Mouse (Mus musculus) liver, embryonic 15.5 days (tissue): ENCODE measurements around the gene Higd1c. TPM values are rescaled to one million over a fixed set of nuclear protein-coding genes. Genes with fewer than 3 reads are reported as not detected.
"Not testable (repeated sequence)": the region's sequence is repeated elsewhere in the genome, so short reads cannot be mapped to it uniquely, and the experiment has no call there.

Experiments
- ATAC-seq: fragments of 200-750 bp; cut with Nextera tagmentation; 2 replicates; pipeline ENCODE4 v1.8.0; 2017; ENCODE audit warnings: moderate number of reproducible peaks, mild to moderate bottlenecking, moderate library complexity; ENCODE audit not compliant: insufficient read depth
- H3K27ac ChIP-seq: fragments of 300-500 bp; sonication (generic); replicated peaks from 2 replicates; pipeline ENCODE4 v1.5.1; 2015; ENCODE audit warnings: mild to moderate bottlenecking, inconsistent platforms
- H3K27me3 ChIP-seq: fragments of 300-500 bp; sonication (generic); 2 replicates; pipeline ENCODE4 v1.6.1; 2015; ENCODE audit warnings: mild to moderate bottlenecking, inconsistent platforms
- H3K36me3 ChIP-seq: fragments of 300-500 bp; sonication (generic); replicated peaks from 2 replicates; pipeline ENCODE4 v1.6.1; 2015; ENCODE audit warnings: moderate library complexity, mild to moderate bottlenecking, inconsistent platforms
- H3K4me1 ChIP-seq: fragments of 300-500 bp; sonication (generic); replicated peaks from 2 replicates; pipeline ENCODE4 v1.6.1; 2015; ENCODE audit warnings: inconsistent platforms
- H3K4me2 ChIP-seq: fragments of 300-500 bp; sonication (generic); 2 replicates; pipeline ENCODE4 v1.6.1; 2015; ENCODE audit warnings: moderate library complexity, mild to moderate bottlenecking, inconsistent platforms
- H3K4me3 ChIP-seq: fragments of 300-500 bp; sonication (generic); replicated peaks from 2 replicates; pipeline ENCODE4 v1.5.1; 2015; ENCODE audit warnings: mild to moderate bottlenecking, inconsistent platforms
- H3K9ac ChIP-seq: fragments of 300-500 bp; sonication (generic); 2 replicates; pipeline ENCODE4 v1.6.1; 2015; ENCODE audit warnings: moderate library complexity, mild to moderate bottlenecking, inconsistent platforms
- H3K9me3 ChIP-seq: fragments of 300-500 bp; sonication (generic); replicated peaks from 2 replicates; pipeline ENCODE4 v1.6.1; 2016; ENCODE audit warnings: inconsistent platforms
- WGBS: fragments of 180-500 bp; shearing (Covaris S2); methylation state at CpG from one replicate; pipeline ENCODE4 v1.1.7; 2015; ENCODE audit warnings: mixed read lengths; ENCODE audit not compliant: insufficient replicate concordance; 5-methylcytosine and 5-hydroxymethylcytosine counted together
- polyA plus RNA-seq: library from polyadenylated mRNA; unstranded; fragments of >200 nt; fragmentation: Nextera tagmentation; extraction: Ambion mirVana; gene quantifications from 2 replicates; pipeline ENCODE4 v1.2.1, GENCODE M21; 2015

Higd1c gene
- polyA plus RNA-seq, 1 experiment from 2014 or later: not detected

DNA sequence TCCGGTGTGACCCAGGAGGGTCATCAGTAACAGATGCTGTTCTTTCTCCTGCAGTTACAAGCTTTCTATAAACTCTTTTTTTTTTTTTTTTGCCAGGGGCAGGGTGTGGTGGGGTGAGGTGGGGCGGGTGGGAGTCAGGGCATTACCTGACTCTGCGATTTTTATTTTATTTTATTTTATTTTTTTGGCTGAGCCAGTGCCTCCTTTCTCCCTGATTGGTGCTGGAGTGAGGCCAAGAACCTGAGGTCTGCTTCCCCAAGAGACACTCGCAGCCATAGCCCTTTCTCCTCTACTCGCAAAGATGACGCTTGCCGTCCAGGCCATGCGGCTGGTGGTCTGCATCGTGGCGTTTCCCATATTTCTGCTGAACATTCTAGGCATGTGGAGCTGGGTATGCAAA lies 29.7 kb upstream of the Higd1c start, which contains the start of gene Mettl7a3:
Gene Mettl7a3 (plus strand): TSS at position 301 of the 400 bp plus-strand sequence.
- ATAC-seq: no peak
- 76% methylated on average over 10 of the region's 10 CpGs for WGBS
- no peak within 1 kb of the TSS for H3K27ac ChIP-seq

DNA sequence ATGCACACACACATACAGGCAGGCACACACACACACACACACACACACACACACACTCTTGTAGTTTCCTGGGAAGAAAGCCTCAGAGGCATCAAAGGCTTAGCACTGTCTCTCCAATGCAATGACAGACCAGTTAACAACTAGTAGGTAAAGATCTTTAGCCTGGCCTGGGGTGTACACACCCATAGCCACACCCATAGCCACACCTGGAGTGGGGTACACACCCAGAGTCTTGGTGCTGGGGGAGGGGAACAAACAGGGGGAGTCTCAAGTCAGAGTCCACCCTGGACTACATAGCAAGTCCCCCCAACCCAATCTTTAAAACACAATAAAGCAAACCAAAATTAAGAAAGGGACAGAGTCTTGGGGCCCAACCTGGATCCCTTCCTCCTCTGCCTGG lies 27.0 kb upstream of the Higd1c start:
- peak; percentile 65 for ATAC-seq

More for the DNA sequence above, 29.7 kb upstream of the Higd1c start, which contains the start of gene Mettl7a3:
- H3K9me3 ChIP-seq: no peaks in the 10 kb centered on the region
- H3K4me3 ChIP-seq: no peak within 1 kb of the TSS
- no peak within 1 kb of the TSS for H3K4me2 ChIP-seq
- no peak within 1 kb of the TSS for H3K9ac ChIP-seq
- no peaks in the 10 kb centered on the region for H3K4me1 ChIP-seq
- no peaks in the 10 kb centered on the region for H3K27me3 ChIP-seq
- no peaks in the 10 kb centered on the region for H3K36me3 ChIP-seq

DNA sequence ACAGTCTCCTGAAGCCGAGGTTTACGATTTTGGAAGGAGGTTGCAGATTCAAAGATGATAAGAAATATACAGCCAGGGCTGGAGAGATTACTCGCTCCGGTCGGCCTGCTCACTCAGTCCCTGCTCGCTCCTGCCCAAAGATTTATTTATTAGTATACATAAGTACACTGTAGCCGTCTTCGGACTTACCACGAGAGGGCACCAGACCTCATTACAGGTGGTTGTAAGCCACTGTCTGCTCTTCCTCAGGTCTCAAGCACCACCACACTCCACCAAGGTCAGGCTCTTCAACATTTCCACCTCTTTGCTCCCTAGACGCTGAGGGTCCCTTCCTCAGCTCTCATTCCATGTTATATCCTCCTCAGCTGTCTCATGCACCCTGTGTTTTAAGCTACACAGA lies 26.5 kb upstream of the Higd1c start:
- ATAC-seq: peak; percentile 53
- not testable (repeated sequence) for H3K4me1 ChIP-seq, H3K9me3 ChIP-seq, H3K4me3 ChIP-seq, H3K4me2 ChIP-seq, H3K27ac ChIP-seq, H3K27me3 ChIP-seq, H3K9ac ChIP-seq, H3K36me3 ChIP-seq
- WGBS: 22% methylated on average over 10 of the region's 10 CpGs

More for the DNA sequence above, 27.0 kb upstream of the Higd1c start:
- not testable (repeated sequence) for H3K27me3 ChIP-seq, H3K27ac ChIP-seq, H3K4me2 ChIP-seq, H3K9me3 ChIP-seq, H3K36me3 ChIP-seq, H3K9ac ChIP-seq, H3K4me1 ChIP-seq, H3K4me3 ChIP-seq

DNA sequence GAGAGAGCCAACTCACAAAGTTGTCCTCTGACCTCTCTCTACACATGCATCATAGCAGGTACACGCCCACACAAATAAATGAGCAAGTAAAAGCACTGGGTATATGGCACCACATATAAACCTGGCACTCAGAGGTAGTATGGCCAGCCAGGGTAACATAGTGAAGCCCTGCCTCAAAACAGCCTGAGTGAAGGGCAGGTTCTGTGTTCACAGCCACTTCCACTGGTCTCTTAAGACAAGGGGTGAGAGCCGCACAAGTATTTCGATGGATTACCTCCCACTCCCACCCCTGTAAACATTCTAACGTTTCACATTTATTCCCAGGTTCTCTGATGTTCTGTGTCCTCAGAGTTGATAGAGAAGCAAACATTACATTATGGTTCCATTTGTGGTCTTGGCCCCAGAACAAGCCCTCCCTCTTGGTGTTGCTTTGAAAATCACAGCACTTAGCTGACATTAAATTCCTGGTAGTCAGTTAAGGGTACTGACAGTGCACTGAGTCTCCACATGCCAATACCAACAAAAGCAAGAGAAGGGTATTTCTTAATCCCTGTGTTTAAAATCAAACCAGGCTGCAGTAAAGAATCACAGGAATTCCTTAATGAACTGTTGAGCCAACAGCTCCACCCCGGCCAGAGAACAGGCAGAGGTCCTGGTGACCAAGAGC lies 22.9 kb upstream of the Higd1c start:
- H3K27me3 ChIP-seq, H3K4me2 ChIP-seq, H3K27ac ChIP-seq, ATAC-seq, H3K9me3 ChIP-seq, H3K36me3 ChIP-seq, H3K4me1 ChIP-seq, H3K9ac ChIP-seq, H3K4me3 ChIP-seq: not testable (repeated sequence)
- 64% methylated on average over 5 of the region's 5 CpGs for WGBS

DNA sequence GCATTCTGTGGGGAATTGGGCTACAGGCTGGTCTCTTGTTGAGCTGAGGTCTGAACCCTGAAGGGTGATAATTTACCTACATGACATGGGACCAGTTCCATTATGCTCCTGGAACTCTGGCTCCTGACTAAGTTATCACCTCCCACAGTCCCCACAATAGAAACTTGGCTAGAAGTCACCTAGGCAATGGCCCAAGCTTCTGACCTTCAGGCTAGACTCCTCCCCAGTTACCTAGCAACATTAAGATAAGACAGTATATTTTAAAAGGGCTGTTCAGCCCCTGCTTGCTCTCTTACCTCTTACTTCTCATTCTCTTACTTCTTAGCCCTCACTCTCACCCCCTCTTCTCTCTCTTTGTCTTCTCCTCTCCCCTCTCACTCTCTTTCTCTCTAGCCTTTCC lies 18.9 kb upstream of the Higd1c start:
- no peak overlapping the region for H3K4me2 ChIP-seq
- ATAC-seq: no peak
- H3K27ac ChIP-seq: no peak overlapping the region
- no peaks in the 10 kb centered on the region for H3K27me3 ChIP-seq
- H3K4me3 ChIP-seq: no peak overlapping the region
- no peaks in the 10 kb centered on the region for H3K36me3 ChIP-seq
- H3K9ac ChIP-seq: no peak overlapping the region
- 0 out of 2 replicates have a peak, but pooled peaks cover 6% of the 10 kb centered on the region for H3K4me1 ChIP-seq
- H3K9me3 ChIP-seq: no peaks in the 10 kb centered on the region

DNA sequence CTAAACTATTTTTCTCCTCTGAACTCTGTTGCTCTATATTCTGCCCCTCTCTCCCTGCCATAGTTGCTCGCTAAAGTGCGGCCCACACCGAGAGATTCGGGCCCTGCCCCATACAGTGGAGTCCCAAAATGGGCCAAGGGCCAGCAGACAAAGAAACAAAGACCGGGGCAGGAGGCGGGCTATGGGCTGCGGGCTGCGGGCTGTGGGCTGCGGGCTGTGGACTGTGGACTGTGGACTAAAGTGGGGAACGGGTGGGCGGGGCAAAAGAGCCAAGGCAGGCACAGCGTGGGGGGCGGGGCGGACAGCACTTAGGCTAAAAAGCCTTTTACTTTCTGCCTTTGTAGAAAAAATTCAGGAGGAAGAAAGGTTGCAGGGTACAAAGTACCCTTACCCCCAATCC lies 17.6 kb upstream of the Higd1c start:
- Histone ChIP-seq H3K27me3 (0 out of 2 replicates have a peak, but pooled peaks cover under 1% of the 10 kb centered on the region), H3K4me3 (no peak overlapping the region), H3K36me3 (no peaks in the 10 kb centered on the region), H3K9me3 (no peaks in the 10 kb centered on the region), H3K4me2 (no peak overlapping the region), H3K4me1 (0 out of 2 replicates have a peak, but pooled peaks cover 6% of the 10 kb centered on the region), H3K9ac (no peak overlapping the region), H3K27ac (peak overlapping the region; percentile 39; the same call in 1 of the 2 replicates)
- ATAC-seq: peak; percentile 71
- WGBS: 50% methylated on average over 14 of the region's 14 CpGs

DNA sequence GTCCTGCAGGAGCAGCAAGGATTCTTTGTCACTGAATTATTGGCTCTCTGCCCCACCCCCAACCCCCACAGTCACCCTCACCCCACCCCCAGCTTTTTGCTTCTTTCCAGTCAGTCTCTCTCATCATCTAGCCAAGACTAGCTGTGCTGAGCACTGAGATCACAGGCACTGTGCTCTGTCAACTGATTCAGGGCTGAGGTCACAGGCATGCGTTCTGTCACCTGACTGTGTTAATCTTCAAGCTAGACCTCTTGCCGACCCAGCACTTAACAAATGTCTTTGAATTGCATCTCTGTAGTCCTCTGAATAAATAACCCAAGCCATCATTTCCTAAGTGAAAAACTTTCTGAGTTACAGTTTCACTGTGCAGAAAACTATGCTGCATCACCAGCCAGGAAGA lies 14.8 kb upstream of the Higd1c start:
- no peaks in the 10 kb centered on the region for H3K36me3 ChIP-seq
- H3K27ac ChIP-seq: no peak overlapping the region
- ATAC-seq: no peak
- H3K4me2 ChIP-seq: no peak overlapping the region
- H3K9ac ChIP-seq: no peak overlapping the region
- H3K4me1 ChIP-seq: 0 out of 2 replicates have a peak, but pooled peaks cover 6% of the 10 kb centered on the region
- 48% methylated on average over 2 of the region's 2 CpGs for WGBS
- no peak overlapping the region for H3K4me3 ChIP-seq
- H3K27me3 ChIP-seq: 0 out of 2 replicates have a peak, but pooled peaks cover 2% of the 10 kb centered on the region
- no peaks in the 10 kb centered on the region for H3K9me3 ChIP-seq

DNA sequence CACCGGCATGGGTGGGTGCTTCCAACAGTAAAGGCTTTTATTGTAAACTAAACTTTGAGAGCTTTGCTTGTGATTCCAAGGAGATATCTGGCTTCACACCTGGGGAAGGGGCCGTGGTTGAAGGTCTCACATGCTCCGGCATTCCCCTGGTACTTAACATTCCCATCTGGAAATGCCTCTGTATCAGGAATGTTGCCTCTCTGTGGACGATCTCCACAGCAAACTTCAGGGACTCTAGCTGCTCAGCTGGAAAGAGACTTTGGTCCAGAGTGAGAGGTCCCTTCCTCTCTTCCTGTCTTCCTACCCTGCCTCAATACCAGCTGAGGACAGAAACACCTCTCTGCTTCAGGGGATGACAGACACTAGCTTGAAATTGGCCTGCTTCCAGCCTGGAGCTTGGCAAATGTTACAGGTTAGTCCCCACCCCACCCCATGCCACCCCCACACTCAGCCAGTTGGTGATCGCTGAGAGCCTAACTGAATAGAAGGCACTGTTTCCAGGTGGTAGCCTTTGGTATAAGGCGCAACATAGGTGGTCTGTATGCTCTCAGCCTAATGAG lies 12.8 kb upstream of the Higd1c start:
- Histone ChIP-seq H3K27ac (no peak overlapping the region), H3K4me1 (0 out of 2 replicates have a peak, but pooled peaks cover 6% of the 10 kb centered on the region), H3K27me3 (0 out of 2 replicates have a peak, but pooled peaks cover 2% of the 10 kb centered on the region), H3K9ac (no peak overlapping the region), H3K36me3 (no peaks in the 10 kb centered on the region), H3K4me2 (no peak overlapping the region), H3K4me3 (no peak overlapping the region), H3K9me3 (no peaks in the 10 kb centered on the region)
- 51% methylated on average over 6 of the region's 6 CpGs for WGBS
- ATAC-seq: no peak

DNA sequence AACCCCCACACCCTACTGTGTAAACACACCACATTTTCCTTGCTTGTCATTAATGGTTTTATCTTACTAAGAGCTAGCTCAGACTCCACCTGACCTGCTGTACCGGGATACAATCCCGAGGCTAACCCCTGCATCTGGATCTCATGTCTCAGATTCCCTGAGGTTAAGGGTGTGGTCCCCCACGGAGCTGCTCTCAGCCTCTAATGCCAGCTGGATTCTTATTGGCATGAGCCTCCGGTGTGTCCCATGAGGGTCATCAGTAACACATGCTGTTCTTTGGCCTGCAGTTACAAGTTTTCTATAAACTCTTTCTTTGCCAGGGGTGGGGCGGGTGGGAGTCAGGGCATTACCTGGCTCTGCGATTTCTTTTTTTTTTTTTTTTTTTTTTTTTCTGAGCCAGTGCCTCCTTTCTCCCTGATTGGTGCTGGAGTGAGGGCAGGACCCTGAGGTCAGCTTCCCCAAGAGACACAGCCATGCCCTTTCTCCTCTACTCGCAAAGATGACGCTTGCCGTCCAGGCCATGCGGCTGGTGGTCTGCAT lies 11.6 kb upstream of the Higd1c start, which contains the start of the genes Methig1 and Mettl7a2:
Gene Methig1 (plus strand): TSS at position 439 of the 540 bp plus-strand sequence.
Gene Mettl7a2 (plus strand): TSS at position 490 of the 540 bp plus-strand sequence.
- H3K27me3 ChIP-seq: 0 out of 2 replicates have a peak, but pooled peaks cover 2% of the 10 kb centered on the region
- H3K9me3 ChIP-seq: no peaks in the 10 kb centered on the region
- no peak within 1 kb of the TSS for H3K4me2 ChIP-seq
- H3K27ac ChIP-seq: no peak within 1 kb of the TSS
- no peak for ATAC-seq
- WGBS: 71% methylated on average over 10 of the region's 10 CpGs
- H3K36me3 ChIP-seq: no peaks in the 10 kb centered on the region
- H3K4me1 ChIP-seq: 0 out of 2 replicates have a peak, but pooled peaks cover 6% of the 10 kb centered on the region
- H3K4me3 ChIP-seq: no peak within 1 kb of the TSS
- no peak within 1 kb of the TSS for H3K9ac ChIP-seq

DNA sequence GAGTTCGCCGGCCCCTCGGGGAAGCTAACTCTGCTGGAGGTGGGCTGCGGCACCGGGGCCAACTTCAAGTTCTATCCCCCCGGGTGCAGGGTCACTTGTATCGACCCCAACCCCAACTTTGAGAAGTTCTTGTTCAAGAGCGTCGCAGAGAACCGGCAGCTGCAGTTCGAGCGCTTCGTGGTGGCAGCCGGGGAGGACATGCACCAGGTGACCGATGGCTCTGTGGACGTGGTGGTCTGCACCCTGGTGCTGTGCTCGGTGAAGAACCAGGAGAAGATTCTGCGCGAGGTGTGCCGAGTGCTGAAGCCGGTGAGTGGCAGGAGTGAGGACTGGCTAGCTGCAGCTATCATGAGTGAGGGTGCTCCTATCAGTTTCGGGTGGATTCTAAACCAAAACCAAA lies 10.9 kb upstream of the Higd1c start:
- H3K27me3 ChIP-seq, ATAC-seq: not testable (repeated sequence)
- 77% methylated on average over 22 of the region's 22 CpGs for WGBS

DNA sequence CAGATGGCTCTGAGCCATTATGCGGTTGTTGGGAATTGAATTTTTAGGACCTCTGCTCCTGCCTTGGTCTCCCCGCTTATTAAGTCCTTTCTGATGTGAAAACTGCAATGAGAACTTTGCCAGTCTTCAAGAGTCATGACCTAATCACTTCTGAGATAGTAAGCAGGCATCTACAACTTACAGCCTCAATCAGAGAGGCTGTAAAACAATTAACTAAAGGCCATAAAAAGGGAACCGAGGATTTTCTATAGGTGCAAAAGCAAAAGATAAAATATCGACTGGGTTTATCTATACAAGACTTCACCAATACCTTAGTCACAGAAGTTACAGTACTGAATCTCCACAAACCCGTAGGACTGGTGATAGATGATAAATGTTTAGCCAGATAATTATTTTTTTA lies 8.5 kb upstream of the Higd1c start:
- H3K27me3 ChIP-seq: 0 out of 2 replicates have a peak, but pooled peaks cover 2% of the 10 kb centered on the region
- H3K9ac ChIP-seq: no peak overlapping the region
- no peak overlapping the region for H3K4me2 ChIP-seq
- no peak overlapping the region for H3K4me3 ChIP-seq
- H3K27ac ChIP-seq: no peak overlapping the region
- H3K9me3 ChIP-seq: no peaks in the 10 kb centered on the region
- WGBS: 53% methylated on average over 5 of the region's 5 CpGs
- no peaks in the 10 kb centered on the region for H3K36me3 ChIP-seq
- no peak for ATAC-seq
- no peaks in the 10 kb centered on the region for H3K4me1 ChIP-seq

More for the DNA sequence above, 10.9 kb upstream of the Higd1c start:
- not testable (repeated sequence) for H3K9ac ChIP-seq, H3K4me1 ChIP-seq, H3K9me3 ChIP-seq, H3K4me2 ChIP-seq, H3K27ac ChIP-seq, H3K4me3 ChIP-seq, H3K36me3 ChIP-seq
